Mouse (Mus musculus) testis, postnatal 10 days (tissue): ENCODE data around the gene Olfr1151.

Experiments
- DNase-seq: peaks from one replicate; pipeline ENCODE4 v3.0.0; 2021; ENCODE audit warnings: low spot score

The Olfr1151 gene

DNA sequence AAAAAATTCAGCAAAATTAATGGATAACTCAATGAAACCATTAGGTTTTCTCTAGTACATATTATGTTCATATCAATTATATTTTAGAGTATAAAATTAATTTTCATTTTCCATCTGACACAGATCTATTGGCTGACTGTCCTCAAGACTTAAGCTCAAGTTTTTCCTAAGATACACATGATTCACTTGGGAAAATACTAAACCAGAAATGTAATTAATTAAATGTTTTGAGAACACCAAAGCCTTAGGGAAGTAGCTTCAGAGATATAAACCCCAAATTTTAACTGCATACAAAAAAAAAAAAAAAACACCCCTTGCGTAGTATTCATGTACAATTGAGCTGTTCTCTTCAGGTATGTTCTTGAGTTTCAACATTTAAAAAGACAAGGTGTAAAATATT, at the start of gene Olfr1151:
Olfr1151 (plus strand) TSS at position 301 of the 400 bp plus-strand sequence.
- DNase-seq, result no peak

DNA sequence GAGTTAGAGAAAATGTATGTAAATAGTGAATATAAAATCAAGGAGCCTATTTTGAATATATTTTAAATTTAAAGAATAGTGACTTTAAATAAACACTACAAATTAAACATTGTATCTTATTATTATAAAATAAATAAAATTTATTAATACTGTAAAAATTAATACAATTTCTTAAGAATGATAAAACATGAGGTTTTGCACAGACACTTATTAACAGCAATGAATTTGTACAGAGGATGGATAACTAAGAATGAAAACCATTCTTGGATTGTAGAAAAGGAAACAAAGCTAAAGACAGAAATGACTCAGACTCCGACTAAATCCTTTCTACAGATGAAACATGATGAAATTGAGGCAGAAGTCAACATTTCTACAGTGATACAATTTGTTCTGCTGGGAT, 46.1 kb upstream of the Olfr1151 start, which contains the start of gene Olfr1145:
Olfr1145 (plus strand) TSS at position 301 of the 400 bp plus-strand sequence.
- no peak for DNase-seq

DNA sequence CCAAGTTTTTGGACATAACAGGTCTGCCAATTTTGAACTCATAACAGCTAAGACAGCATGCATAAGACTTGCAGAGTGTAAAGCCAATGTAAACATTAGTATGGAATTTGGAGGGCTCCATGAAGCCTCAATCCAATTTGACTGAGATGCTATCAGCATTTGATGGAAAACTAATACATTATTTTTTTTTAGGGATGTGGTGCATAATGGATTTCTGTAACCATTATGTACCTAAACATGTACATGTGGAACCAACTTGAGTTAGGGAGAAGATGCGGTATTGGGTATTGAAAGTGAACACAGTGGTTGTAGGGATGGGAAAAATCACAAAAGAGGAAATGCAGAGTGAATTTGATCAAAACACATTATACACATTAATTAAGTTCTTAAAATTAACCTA, 25.4 kb upstream of the Olfr1151 start, which contains the start of gene Olfr1148:
Olfr1148 (plus strand) TSS at position 301 of the 400 bp plus-strand sequence.
- no peak for DNase-seq

DNA sequence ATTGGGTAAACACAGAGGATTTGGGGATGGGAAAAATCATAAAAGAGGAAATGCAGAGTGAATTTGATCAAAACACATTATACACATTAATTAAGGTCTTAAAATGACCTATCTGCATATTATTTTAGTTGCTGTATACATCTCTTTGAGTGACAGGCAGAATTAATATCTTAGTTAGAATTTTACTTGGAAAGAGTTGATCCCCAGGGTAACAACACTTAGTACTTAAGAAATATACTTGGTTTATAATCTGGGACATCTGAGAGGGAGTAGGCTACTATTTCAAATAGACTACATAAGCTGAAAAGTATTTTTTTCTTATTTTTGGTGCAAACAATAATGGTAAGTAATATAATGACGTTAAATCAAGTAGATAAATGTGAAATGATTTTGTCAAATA, 12.0 kb upstream of the Olfr1151 start, which contains the start of gene Olfr1150-ps1:
Olfr1150-ps1 (plus strand) TSS at position 301 of the 400 bp plus-strand sequence.
- no peak for DNase-seq

- DNase-seq, result no peak
Observed at GRCm38 (mm10) chr2:87866192-87866591, 10.5 kb downstream of the Olfr1151 start, which contains the start of gene Olfr1152. Gene Olfr1152, plus strand, starts transcription at chr2:87866492.

DNA sequence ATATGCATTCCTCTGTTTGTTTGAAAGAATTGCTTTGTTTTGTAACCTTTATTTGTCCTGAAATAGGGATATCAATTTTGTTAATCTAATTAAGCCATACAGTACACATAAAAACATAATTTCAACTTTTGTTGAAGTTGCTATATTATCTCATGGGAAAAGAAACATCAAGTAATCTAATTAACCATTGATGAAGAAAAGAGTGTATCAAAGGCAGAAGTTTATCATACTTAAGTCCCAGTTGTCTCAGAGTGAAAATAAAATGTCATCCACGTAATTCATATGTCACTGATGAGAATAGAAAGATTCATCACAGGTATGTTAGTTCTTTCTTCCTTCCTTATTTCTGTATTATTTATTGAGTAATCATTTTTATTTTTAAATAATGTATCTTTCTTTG, 39.0 kb downstream of the Olfr1151 start, which contains the start of gene Olfr1153:
Olfr1153 (plus strand) TSS at position 301 of the 400 bp plus-strand sequence.
- no peak for DNase-seq

GRCm38 (mm10) chr2:87905066-87905465, 49.4 kb downstream of the Olfr1151 start, which contains the start of gene Olfr1154:
Gene Olfr1154, minus strand, starts transcription at chr2:87905166.
- DNase-seq, result no peak
